Mouse (Mus musculus): ENCODE measurements at regions not wholly inside any gene's neighbourhood (a gene's known extent, or its start where the extent isn't known, plus 50 kb on each side); places are given as distances from the start of the nearest gene placed in this dataset.

DNA sequence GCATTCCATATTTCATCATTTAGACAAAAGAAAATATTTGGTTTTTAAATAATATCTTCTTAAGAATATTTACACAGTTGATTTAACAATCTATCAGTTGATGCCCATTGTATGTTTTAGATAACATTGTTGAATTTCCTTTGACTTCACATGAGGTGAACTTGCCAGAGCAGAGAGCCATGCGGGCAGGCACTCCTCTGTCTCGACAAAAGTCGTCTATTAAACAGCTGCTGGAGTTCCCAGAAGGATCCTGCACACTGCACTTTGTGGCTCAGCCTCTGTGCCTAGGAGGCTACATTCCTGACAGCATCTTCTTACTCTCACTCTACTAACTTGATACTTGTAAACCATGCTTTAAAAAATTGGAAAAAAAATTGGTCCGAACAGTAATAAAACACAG, 221.7 kb upstream of the Pde3a start:
- no peak for DNase-seq (ENCODE audit: low read depth, low spot score)

DNA sequence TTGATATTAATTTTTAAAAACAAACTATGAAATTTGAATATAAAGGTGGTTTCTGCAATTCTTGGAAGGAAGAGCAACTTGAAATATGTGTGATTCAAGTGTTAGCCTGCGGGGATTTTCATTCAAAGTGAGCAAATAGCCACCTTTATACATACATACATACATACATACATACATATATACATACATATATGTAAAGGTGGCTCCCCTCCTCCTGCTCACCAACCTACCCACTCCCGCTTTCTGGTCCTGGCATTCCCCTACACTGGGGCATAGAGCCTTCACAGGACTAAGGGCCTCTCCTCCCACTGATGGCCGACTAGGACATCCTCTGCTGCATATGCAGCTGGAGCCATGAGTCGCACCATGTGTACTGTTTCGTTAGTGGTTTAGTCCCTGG, 221.3 kb upstream of the Pde3a start:
- no peak for DNase-seq (ENCODE audit: low read depth, low spot score)

DNA sequence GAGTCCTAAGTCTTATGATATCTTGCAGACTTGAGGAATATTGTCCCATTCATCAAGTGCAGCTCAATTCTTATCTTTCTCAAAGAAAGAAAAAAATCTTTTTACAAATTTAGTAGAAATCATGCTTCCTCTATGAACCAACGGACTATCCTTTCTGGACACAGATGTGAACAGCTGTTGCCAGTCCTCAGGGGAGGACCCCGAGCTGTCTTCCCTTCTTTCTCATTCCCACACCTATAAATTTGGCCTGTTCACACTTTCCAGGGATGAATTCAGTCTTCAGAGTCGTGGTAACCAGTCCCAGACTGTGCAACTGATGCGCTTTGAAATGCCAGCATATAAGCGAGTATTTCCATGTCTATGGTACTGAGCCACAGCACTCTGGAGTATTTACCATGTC, 214.2 kb upstream of the Pde3a start:
- DNase-seq (ENCODE audit: low read depth, low spot score): no peak

DNA sequence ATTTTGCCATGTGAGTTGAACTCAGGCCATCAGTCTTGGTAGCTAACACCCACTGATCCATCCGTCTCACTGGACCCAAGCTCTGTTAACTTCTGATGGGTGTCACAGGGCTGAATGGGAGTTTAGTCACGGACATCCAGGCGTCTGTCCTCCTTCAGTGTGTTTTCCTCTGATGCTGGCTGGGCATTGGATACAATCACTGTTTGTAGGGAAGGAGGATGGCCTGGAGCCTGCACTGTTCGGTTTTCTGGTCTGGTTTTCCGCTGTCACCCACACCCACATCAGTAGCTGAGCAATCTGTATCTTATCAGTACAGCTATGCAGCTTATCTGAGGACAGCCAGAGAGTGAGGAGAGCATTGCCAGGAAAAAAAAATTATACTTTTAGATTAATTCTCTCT, 207.7 kb upstream of the Pde3a start:
- no peak for DNase-seq (ENCODE audit: low read depth, low spot score)

DNA sequence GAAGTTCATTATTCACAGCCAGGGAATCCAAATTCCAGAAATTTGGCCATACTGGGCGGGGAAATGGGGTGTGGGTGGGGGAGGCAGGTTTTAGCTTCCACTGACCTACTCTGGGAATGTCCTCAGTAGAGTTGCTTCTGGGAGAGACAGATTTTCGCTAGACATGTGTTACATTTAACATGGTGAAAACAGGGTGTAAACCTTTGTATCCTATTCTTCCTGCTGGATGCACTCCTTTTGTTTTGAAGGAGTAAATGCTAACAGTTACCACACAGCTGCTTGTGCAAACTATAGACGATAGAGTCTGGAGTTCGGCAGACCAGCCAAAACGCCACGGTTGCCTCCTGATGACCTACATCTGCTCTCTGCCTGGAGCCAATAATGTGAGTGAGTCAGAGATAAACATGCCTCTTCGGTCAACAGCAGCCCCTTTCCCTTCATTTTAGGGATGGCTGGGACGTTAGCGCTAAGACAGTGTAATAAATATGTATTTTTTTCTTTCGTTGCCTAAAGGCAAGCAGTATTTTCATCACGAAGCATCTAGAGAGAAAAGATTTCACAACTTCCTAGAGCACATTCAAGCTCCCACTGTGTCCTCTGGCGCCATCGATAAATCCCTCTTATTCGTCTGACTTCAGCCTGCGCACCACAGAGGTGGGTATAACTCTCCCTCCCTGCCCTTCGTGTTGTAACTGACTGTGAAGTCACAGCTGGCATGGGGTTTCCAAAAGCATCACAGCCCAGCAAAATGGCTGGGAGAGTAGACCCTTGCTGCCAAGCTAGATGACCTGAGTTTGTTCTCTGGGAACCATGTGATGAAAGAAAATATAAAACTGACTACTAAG, 207.1 kb upstream of the Pde3a start:
- no peak for DNase-seq (ENCODE audit: low read depth, low spot score)

DNA sequence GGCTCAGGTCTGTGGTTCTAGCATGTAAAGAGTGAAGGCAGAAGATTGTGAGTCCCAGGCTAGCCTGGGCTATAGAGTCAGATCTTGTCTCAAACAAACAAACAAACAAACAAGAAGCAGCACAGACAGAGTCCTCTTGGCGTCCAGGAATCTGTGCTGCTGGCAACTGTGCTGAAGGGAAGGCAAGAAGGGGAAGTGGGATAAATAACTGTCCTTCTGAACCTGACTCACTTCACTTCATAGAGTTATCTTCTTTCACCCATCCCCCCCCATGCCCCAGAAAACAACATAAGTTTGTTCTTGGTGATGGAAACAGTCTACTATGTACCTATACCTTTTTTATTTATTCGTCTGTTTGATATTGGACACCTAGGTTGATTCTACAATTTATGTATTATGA, 200.8 kb upstream of the Pde3a start:
- DNase-seq (ENCODE audit: low read depth, low spot score): no peak

DNA sequence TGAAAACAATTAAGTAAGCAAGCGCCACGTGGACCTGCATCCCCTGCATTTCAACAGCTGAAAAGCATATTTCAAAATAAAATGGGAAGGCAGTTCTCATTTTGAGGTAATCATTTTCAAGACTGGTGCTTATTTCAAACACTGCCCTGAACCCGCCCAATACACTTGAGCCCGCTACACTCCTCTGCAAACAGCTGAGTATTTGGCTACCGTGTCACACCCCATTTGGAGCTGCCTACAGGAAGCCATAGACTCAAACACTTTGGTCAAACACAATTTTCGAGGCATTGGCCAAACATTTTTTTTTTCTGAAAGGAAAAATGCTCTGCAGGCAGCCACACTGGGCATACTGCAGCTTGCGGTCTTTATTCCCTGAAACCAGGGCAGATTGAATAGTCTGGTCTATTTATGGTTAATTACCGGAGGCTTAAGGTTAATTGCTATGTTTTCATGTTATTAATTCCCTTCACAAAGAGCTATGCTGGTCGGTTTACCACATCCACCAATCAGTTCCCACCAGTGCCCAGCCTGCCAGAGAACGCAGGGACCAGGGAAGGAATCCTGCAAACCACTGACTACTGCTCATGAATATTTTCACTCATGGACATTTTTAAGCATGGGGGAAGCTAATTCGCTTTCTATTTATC, 198.9 kb upstream of the Pde3a start:
- no peak for DNase-seq (ENCODE audit: low read depth, low spot score)

DNA sequence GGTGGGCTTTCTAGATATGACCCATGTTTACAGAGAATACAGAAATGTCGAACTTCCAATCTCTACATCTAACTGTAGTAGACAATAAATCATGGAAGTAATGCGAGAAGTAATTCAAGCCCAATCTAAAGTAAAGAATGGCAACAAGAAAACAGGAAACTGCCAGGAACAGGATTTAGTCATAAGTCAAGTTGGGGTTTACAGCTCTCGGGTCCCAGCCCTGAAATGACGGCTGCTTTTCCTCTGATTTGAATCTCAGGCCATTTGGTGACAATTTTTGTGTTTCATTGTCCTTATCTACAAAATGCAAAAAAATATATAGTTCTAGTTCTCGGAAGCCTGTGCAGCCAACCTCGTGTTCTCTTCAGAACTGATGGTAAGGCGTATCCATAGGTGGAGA, 195.0 kb upstream of the Pde3a start:
- no peak for DNase-seq (ENCODE audit: low read depth, low spot score)

DNA sequence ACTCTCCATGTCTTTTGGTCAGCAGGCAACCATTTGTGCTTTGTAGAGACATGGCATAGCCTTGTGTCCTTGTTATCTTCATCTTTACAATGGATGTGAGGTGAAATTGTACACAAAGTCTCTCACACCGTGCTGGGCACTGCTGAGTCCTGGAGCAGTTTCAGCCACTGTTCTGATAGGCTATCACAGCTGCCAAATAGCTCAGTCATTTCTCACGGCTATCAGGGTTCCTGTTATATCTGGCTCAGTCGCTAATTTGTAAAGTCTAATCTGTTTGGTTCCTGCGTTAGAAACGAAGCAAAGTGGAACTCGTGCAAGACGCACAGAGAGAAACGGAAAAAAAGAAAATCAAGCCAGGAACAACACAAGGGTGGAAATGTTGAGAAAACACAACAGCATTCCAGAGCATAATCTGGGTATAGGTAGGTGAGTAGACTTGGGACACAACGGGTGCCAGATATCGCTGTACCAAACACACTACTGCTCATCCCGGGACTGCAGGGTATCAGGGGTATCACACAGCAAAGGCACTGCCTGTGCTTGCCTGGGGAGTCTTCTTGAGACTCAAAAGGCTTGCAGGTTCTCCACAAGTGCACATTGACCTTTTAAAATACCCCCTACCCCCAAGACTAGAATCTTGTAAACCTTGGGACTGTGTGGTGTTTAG, 189.7 kb upstream of the Pde3a start:
- DNase-seq (ENCODE audit: low read depth, low spot score): no peak

DNA sequence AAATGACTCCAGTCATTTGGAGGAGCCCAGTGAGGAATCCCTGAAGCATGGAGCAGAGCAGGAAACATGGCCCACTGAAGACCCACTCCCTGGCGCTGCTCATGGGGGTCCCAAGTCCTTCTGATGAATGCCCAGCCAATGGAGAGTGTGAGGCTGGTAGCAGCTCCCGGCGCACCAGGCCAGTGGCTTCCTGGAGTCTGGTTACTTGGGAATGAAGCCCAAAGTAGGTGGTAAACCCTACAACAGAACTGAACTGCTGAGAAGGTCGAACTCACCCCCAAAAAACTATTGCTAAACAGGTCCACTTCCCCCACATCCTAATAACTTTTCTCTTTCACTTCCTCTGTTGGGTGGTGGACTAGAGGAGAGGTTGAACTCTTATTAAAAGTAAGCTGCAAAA, 183.3 kb upstream of the Pde3a start:
- no peak for DNase-seq (ENCODE audit: low read depth, low spot score)

DNA sequence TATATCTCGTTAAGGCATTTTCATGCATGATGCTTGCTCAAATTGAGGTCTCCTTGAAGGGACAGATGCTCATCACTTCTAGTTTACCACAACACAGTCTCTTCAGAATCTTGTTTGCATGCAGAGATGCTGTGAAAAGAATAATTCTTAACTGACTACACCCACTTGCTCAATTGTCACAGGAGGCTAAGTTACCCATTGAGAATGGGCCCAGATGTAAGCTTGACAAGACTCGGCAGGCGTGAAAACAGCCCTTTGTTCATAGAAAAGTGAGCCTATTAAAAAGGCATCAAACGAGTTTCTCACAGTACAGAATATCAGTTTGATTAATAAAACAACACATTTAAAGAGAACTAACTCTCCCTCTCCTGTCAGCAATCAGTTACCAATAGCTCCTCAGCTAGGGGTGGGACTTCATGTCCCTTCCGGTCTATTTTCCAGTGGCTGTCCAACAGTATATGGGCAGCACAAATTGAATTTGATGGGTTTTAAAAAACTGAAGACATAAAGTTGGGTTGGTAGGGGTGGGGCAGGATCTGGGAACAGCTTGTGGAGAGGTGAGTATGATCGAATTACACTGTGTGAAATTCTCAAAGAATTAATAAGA, 180.1 kb upstream of the Pde3a start:
- no peak for DNase-seq (ENCODE audit: low read depth, low spot score)

DNA sequence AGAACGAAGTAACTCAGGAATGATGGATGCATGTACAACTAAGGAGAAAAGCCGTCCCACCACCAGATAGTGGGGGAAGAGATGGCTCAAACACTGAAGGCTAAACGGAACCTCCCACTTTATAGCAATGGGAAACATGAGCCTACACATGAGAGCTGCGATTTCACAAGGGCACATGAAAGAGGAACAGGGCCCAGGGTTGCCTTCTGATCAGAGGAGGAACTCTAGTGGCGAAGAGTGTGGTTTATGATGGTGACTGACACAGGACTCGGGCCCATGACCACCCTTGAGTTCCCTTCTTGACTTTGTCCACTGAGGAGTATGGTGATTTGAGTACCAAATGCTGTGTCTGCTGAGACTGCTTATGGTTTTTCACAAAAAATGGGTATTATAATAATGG, 179.2 kb upstream of the Pde3a start:
- DNase-seq (ENCODE audit: low read depth, low spot score): no peak

DNA sequence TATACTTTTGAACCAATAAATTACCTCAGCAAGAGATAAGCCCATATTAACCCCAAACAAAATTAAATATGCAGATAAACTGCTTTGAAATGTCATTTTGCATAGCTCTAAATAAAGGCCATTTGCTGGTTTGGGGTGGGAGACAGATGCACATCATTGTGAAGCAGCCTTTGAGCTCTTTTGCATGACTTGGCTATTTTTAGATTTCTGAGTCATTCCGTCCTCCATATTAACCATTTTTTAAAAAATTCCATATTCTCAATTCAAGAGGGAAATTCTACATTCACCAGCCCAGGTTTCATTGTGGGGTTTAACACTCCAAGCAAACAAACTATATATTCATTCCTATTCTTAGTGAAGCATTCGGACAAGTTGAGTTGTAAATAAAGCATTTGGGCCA, 177.6 kb upstream of the Pde3a start:
- DNase-seq (ENCODE audit: low read depth, low spot score): no peak

DNA sequence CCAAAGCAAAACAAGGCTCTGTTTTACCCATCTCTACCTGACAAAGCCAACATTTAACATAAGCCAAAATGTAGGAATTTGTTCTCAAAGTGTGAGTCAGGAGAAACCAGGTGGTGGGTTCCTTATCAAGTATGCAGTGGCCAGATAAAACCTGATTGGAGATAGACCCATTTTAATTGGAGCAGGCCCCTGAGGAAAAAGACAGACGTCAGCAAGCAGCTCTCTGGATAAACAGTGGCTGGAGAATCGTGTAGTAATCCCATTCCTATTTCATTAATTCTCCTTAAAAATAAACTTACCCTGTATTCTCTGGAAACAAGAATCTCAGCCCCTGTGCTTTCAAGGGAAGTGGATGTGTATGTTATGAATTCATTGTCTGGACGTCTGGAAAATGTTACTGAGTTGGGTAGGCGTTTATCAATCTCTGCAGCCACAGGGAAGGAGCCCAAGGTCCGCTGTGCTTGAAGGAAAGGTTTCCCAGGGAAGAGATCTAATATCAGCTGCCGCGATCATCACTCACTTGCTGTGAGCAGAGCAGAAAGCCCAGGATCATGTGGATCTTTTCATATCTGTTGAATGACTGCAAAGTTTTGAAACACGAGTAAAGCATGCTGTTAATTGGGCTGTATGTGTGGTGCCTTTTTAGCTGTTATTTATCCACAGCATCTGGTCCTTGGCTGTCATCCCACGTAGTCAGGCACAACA, 157.8 kb upstream of the Pde3a start:
- no peak for DNase-seq (ENCODE audit: low read depth, low spot score)

DNA sequence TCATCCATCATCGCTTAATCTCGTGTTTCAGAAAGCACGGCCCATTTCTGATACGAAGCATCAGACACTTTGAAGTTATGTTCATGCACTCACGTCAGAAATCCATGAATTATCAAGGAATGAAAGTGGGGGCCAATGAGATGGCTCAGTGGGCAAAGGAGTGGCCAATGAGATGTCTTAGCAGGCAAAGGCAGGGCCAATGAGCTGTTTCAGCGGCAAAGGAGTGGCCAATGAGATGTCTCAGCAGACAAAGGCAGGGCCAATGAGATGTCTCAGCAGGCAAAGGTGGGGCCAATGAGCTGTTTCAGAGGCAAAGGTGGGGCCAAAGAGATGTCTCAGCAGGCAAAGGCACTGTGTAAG, 157.3 kb upstream of the Pde3a start:
- no peak for DNase-seq (ENCODE audit: low read depth, low spot score)

DNA sequence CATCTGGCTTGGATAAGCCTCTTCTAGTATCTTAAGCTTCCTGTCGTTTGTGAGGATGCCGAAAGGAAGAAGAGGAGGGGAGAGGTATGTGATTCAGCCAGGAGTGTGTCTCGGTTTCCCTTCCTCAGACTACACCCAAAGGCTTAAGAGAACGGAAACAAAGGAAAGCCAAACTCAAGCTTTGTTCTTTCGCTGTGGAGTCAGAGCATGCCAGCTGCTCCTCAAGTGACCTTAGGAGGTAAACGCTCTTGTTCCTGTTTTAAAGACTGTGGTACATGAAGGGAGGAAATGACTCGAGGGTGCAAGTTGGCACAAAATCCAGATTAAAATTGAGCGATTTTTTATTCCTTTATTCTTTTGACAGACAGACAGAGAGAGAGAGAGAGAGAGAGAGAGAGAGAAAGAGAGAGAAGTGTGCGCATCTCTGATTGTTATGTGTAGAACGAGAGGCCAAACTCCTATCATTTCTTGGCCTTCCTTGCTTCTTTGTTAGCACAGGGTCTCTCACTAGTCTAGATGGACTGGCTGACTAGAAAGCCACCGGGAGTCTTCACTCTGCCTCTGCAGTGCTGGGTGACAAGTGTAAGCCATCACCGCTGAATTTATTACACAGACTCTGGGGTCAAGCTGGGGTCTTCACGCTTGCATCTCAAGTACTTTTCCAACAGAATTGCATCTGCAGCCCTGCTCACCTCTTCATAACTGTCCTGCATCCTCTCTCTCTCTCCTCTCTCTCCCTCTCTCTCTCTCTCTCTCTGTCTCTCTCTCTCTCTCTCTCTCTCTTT, 151.5 kb upstream of the Pde3a start:
- DNase-seq (ENCODE audit: low read depth, low spot score): no peak

DNA sequence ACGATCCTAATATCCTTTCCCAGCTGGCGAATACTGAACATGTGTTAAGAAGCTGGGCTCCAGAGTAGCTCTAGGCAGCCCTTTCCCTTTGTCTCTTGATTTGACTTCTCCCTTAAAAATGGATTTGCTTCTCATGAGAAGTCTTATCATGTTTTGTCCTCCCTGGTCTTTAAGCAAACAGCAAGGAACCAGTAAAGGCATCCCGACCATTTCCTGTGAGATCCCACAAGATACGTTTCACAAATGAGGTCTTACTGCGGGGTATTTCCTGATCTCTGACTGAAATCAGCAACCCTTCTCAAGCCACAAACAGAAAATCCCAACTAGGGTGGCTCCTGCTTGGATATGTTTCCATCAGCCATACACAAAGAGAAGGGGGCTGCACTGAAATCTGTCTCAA, 130.8 kb upstream of the Pde3a start:
- no peak for DNase-seq (ENCODE audit: low read depth, low spot score)

DNA sequence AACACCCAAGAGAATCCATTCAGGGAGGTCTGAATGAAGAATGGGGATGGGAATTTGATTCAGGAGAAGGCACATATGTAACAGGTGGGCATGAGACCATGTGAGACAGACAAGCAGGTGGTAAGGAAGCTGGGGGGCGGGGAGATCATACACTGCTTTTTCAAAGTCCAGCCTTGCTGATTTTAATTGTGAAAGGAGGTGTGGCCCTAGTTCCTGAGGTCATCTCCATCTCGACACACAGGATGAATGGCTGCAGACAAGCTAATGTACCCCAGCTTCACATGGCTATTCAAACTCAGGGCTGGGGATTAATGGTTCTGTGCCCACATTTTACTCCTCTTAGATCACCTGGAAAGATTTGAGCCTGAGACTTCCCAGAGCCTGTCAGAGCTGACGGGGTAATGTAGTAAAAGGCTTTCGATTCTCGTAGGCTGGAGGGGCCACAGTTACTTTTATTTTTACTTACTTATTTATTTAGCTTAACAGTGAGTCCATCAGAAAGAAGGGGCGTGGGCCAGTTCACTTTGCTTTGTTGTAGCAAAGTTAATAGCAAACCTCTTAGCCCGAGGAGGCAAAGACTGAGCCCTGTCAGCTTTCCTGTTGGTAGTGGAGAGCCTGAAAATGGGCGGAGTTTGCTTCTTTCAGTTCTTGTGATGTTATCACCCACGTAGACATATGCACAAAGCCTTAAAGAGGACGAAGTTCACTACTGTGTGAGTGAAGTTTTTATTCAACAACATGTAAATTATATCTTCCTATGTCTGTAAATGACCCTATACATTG, 122.3 kb upstream of the Pde3a start:
- no peak for DNase-seq (ENCODE audit: low read depth, low spot score)

DNA sequence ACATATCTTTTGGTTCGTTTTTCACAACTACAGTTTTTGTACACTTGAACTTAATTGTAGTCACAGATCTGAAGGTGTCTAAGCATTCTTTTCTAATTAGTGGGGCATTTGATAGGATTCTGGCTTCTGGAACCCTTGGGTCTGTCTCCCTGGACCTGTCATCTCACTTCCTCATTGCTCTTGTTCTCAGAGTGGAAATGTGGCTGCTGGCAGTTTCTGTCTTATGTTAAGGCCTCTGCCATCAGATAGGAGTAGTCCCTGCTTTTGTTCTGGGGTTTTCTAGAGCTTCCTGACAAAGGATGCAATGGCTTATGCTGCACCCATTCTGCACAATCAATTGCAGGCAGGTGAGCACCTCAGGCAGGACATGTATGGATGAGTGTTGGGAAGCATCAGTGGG, 119.5 kb upstream of the Pde3a start:
- no peak for DNase-seq (ENCODE audit: low read depth, low spot score)

DNA sequence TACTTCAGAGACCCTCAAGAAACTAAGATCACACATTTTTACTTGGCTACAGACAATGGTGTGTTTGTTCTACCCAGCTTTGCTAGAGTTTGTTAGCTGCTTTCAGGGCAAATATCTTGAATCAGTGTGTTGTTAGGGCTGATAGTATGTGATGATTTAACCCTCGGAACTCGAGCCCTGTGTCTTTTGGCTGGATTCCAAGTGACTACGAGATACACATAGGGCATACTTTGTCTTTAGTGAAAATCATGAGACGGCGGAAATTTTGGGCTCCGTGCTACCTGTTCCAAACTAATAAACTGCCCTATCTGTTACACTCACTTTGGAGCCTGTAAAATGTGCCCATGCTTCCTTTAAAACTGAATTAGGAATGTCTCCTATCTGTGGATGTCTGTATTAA, 114.9 kb upstream of the Pde3a start:
- DNase-seq (ENCODE audit: low read depth, low spot score): no peak
